Mouse (Mus musculus): ENCODE data around the gene Gm17428. TPM values are rescaled to one million over a fixed set of nuclear protein-coding genes. Genes with fewer than 3 reads are reported as not detected.

The Gm17428 gene
- not detected for polyA plus RNA-seq (2014; fragmentation: Illumina TruSeq; extraction: RNeasy Lipid Tissue Mini Kit (QIAGEN cat#74804); ENCODE audit: low read depth, low replicate concordance)

GRCm38 (mm10) chr14:54976633-54977032 lies at the start of gene Gm17428:
Gm17428 (plus strand) TSS chr14:54976933.

GRCm38 (mm10) chr14:54932645-54933150 lies 44.0 kb upstream of the Gm17428 start, which contains the start of gene Il25:
Il25 (plus strand) TSS chr14:54932695.

GRCm38 (mm10) chr14:54935904-54936830 lies 40.6 kb upstream of the Gm17428 start, which contains the start of gene Cmtm5:
Cmtm5 (plus strand) TSS chr14:54936261.

GRCm38 (mm10) chr14:54966320-54966977 lies 10.3 kb upstream of the Gm17428 start, which contains the start of gene Myh6:
Myh6 (minus strand) TSS chr14:54966927.

GRCm38 (mm10) chr14:54994136-54994868 lies 17.6 kb downstream of the Gm17428 start, which contains the start of gene Myh7:
Myh7 (minus strand) TSS chr14:54994626.

GRCm38 (mm10) chr14:55014991-55015766 lies 38.4 kb downstream of the Gm17428 start, which contains the start of gene Ngdn:
Ngdn (plus strand) TSS chr14:55015454.

Other genes with a start within 250 kb of the Gm17428 start
- 8.5 TPM for gene Slc7a8, start 195.0 kb upstream of the Gm17428 start, polyA plus RNA-seq (2014; fragmentation: Illumina TruSeq; extraction: RNeasy Lipid Tissue Mini Kit (QIAGEN cat#74804); ENCODE audit: low read depth, low replicate concordance)
- 12.4 TPM for gene Rnf212b, start 162.8 kb upstream of the Gm17428 start, polyA plus RNA-seq (2014; fragmentation: Illumina TruSeq; extraction: RNeasy Lipid Tissue Mini Kit (QIAGEN cat#74804); ENCODE audit: low read depth, low replicate concordance)
- gene Homez, start 106.0 kb upstream of the Gm17428 start, polyA plus RNA-seq (2014; fragmentation: Illumina TruSeq; extraction: RNeasy Lipid Tissue Mini Kit (QIAGEN cat#74804); ENCODE audit: low read depth, low replicate concordance): 65.4 TPM
- gene Ppp1r3e, start 99.4 kb upstream of the Gm17428 start, polyA plus RNA-seq (2014; fragmentation: Illumina TruSeq; extraction: RNeasy Lipid Tissue Mini Kit (QIAGEN cat#74804); ENCODE audit: low read depth, low replicate concordance): 3.7 TPM
- gene Bcl2l2, start 93.6 kb upstream of the Gm17428 start, polyA plus RNA-seq (2014; fragmentation: Illumina TruSeq; extraction: RNeasy Lipid Tissue Mini Kit (QIAGEN cat#74804); ENCODE audit: low read depth, low replicate concordance): 9.3 TPM
- gene Gm20521, start 93.5 kb upstream of the Gm17428 start, polyA plus RNA-seq (2014; fragmentation: Illumina TruSeq; extraction: RNeasy Lipid Tissue Mini Kit (QIAGEN cat#74804); ENCODE audit: low read depth, low replicate concordance): not detected
- 155 TPM for gene Pabpn1, start 84.4 kb upstream of the Gm17428 start, polyA plus RNA-seq (2014; fragmentation: Illumina TruSeq; extraction: RNeasy Lipid Tissue Mini Kit (QIAGEN cat#74804); ENCODE audit: low read depth, low replicate concordance)
- 0.43 TPM for gene Slc22a17, start 63.8 kb upstream of the Gm17428 start, polyA plus RNA-seq (2014; fragmentation: Illumina TruSeq; extraction: RNeasy Lipid Tissue Mini Kit (QIAGEN cat#74804); ENCODE audit: low read depth, low replicate concordance)
- gene Efs, start 50.8 kb upstream of the Gm17428 start, polyA plus RNA-seq (2014; fragmentation: Illumina TruSeq; extraction: RNeasy Lipid Tissue Mini Kit (QIAGEN cat#74804); ENCODE audit: low read depth, low replicate concordance): not detected
- gene Il25, start 44.2 kb upstream of the Gm17428 start, polyA plus RNA-seq (2014; fragmentation: Illumina TruSeq; extraction: RNeasy Lipid Tissue Mini Kit (QIAGEN cat#74804); ENCODE audit: low read depth, low replicate concordance): not detected
- gene Cmtm5, start 40.7 kb upstream of the Gm17428 start, polyA plus RNA-seq (2014; fragmentation: Illumina TruSeq; extraction: RNeasy Lipid Tissue Mini Kit (QIAGEN cat#74804); ENCODE audit: low read depth, low replicate concordance): not detected
- gene Myh6, start 10.0 kb upstream of the Gm17428 start, polyA plus RNA-seq (2014; fragmentation: Illumina TruSeq; extraction: RNeasy Lipid Tissue Mini Kit (QIAGEN cat#74804); ENCODE audit: low read depth, low replicate concordance): 0.03 TPM
- not detected for gene Myh7, start 17.7 kb downstream of the Gm17428 start, polyA plus RNA-seq (2014; fragmentation: Illumina TruSeq; extraction: RNeasy Lipid Tissue Mini Kit (QIAGEN cat#74804); ENCODE audit: low read depth, low replicate concordance)
- gene Ngdn, start 38.5 kb downstream of the Gm17428 start, polyA plus RNA-seq (2014; fragmentation: Illumina TruSeq; extraction: RNeasy Lipid Tissue Mini Kit (QIAGEN cat#74804); ENCODE audit: low read depth, low replicate concordance): 3.7 TPM
- gene Zfhx2, start 115.4 kb downstream of the Gm17428 start, polyA plus RNA-seq (2014; fragmentation: Illumina TruSeq; extraction: RNeasy Lipid Tissue Mini Kit (QIAGEN cat#74804); ENCODE audit: low read depth, low replicate concordance): 0.97 TPM
- 2.9 TPM for gene Thtpa, start 117.9 kb downstream of the Gm17428 start, polyA plus RNA-seq (2014; fragmentation: Illumina TruSeq; extraction: RNeasy Lipid Tissue Mini Kit (QIAGEN cat#74804); ENCODE audit: low read depth, low replicate concordance)
- 0.48 TPM for gene Ap1g2, start 129.7 kb downstream of the Gm17428 start, polyA plus RNA-seq (2014; fragmentation: Illumina TruSeq; extraction: RNeasy Lipid Tissue Mini Kit (QIAGEN cat#74804); ENCODE audit: low read depth, low replicate concordance)
- gene Jph4, start 140.0 kb downstream of the Gm17428 start, polyA plus RNA-seq (2014; fragmentation: Illumina TruSeq; extraction: RNeasy Lipid Tissue Mini Kit (QIAGEN cat#74804); ENCODE audit: low read depth, low replicate concordance): 2.7 TPM
- gene Dhrs2, start 245.1 kb downstream of the Gm17428 start, polyA plus RNA-seq (2014; fragmentation: Illumina TruSeq; extraction: RNeasy Lipid Tissue Mini Kit (QIAGEN cat#74804); ENCODE audit: low read depth, low replicate concordance): 0.28 TPM